Mouse (Mus musculus) hindbrain, embryonic 10.5 days (tissue): Measurements from ENCODE around the gene Cfap77. TPM values are rescaled to one million over a fixed set of nuclear protein-coding genes. Genes with fewer than 3 reads are reported as not detected.

Experiments
- DNase-seq: peaks from one replicate; pipeline ENCODE4 v3.0.0-alpha.2; 2017; ENCODE audit warnings: low spot score
- H3K27ac ChIP-seq: fragments of 300-500 bp; sonication (generic); 2 replicates; pipeline ENCODE4 v1.5.1; 2016; ENCODE audit warnings: mild to moderate bottlenecking, moderate library complexity
- H3K27me3 ChIP-seq: fragments of 300-500 bp; sonication (generic); 2 replicates; pipeline ENCODE4 v1.6.1; 2016; ENCODE audit warnings: mild to moderate bottlenecking; ENCODE audit not compliant: poor library complexity, insufficient read depth, severe bottlenecking
- H3K36me3 ChIP-seq: fragments of 300-500 bp; sonication (generic); 2 replicates; pipeline ENCODE4 v1.6.1; 2016; ENCODE audit warnings: mild to moderate bottlenecking, moderate library complexity
- H3K4me1 ChIP-seq: fragments of 300-500 bp; sonication (generic); replicated peaks from 2 replicates; pipeline ENCODE4 v1.6.1; 2016; ENCODE audit warnings: mild to moderate bottlenecking
- H3K4me3 ChIP-seq: fragments of 300-500 bp; sonication (generic); 2 replicates; pipeline ENCODE4 v1.5.1; 2016; ENCODE audit warnings: mild to moderate bottlenecking, moderate library complexity
- H3K9me3 ChIP-seq: fragments of 300-500 bp; sonication (generic); 2 replicates; pipeline ENCODE4 v1.6.1; 2016; ENCODE audit warnings: mild to moderate bottlenecking, moderate library complexity
- WGBS: fragments of 180-500 bp; shearing (Covaris S2); methylation state at CpG from one replicate; pipeline ENCODE4 v1.1.7; 2016; 5-methylcytosine and 5-hydroxymethylcytosine counted together
- polyA plus RNA-seq: library from polyadenylated mRNA; unstranded; fragments of >200 nt; fragmentation: Nextera tagmentation; extraction: Ambion mirVana; gene quantifications from 2 replicates; pipeline ENCODE4 v1.2.1, GENCODE M21; 2016

Cfap77 gene
- polyA plus RNA-seq, 1 experiment from 2014 or later: 0.51 TPM

GRCm38 (mm10) chr2:28943666-28944516 is 111.0 kb downstream of the Cfap77 start:
- peak; percentile 22 for DNase-seq
- Histone ChIP-seq H3K9me3 (no peaks in the 10 kb centered on the region), H3K4me3 (peak overlapping the region; percentile 16; the same call in 1 of the 2 replicates), H3K4me1 (peaks cover 55% of the 10 kb centered on the region), H3K27ac (0 out of 2 replicates have a peak overlapping the region, but pooled peaks have one; percentile 12), H3K36me3 (no peaks in the 10 kb centered on the region), H3K27me3 (peaks cover 70% of the 10 kb centered on the region)
- 47% methylated on average over 30 of the region's 30 CpGs for WGBS

- no peak for DNase-seq
- no peaks in the 10 kb centered on the region for H3K36me3 ChIP-seq
- peaks cover 64% of the 10 kb centered on the region for H3K27me3 ChIP-seq
- no peak overlapping the region for H3K4me3 ChIP-seq
- H3K27ac ChIP-seq: no peak overlapping the region
- H3K4me1 ChIP-seq: peaks cover 33% of the 10 kb centered on the region
- 84% methylated on average over 7 of the region's 7 CpGs for WGBS
- no peaks in the 10 kb centered on the region for H3K9me3 ChIP-seq
Observed at GRCm38 (mm10) chr2:28938997-28939396, 115.9 kb downstream of the Cfap77 start.

GRCm38 (mm10) chr2:28930571-28930970 is 124.3 kb downstream of the Cfap77 start:
- Histone ChIP-seq H3K9me3 (no peaks in the 10 kb centered on the region), H3K4me1 (peaks cover 11% of the 10 kb centered on the region; the same call in 1 of the 2 replicates), H3K36me3 (no peaks in the 10 kb centered on the region), H3K27me3 (peaks cover 80% of the 10 kb centered on the region), H3K4me3 (no peak overlapping the region), H3K27ac (no peak overlapping the region)
- 91% methylated on average over 3 of the region's 3 CpGs for WGBS
- DNase-seq: no peak

GRCm38 (mm10) chr2:28923912-28924311 is 131.0 kb downstream of the Cfap77 start:
- peaks cover 16% of the 10 kb centered on the region; the same call in 1 of the 2 replicates for H3K4me1 ChIP-seq

GRCm38 (mm10) chr2:28919001-28919400 is 135.9 kb downstream of the Cfap77 start:
- Histone ChIP-seq H3K4me1 (peaks cover 22% of the 10 kb centered on the region), H3K27ac (no peak overlapping the region), H3K36me3 (no peaks in the 10 kb centered on the region), H3K9me3 (no peaks in the 10 kb centered on the region), H3K4me3 (no peak overlapping the region), H3K27me3 (peaks cover 99% of the 10 kb centered on the region)
- DNase-seq: no peak
- 3% methylated on average over 4 of the region's 4 CpGs for WGBS

More at GRCm38 (mm10) chr2:28923912-28924311, 131.0 kb downstream of the Cfap77 start:
- DNase-seq: peak; percentile 82
- peaks cover 95% of the 10 kb centered on the region for H3K27me3 ChIP-seq
- no peaks in the 10 kb centered on the region for H3K9me3 ChIP-seq
- H3K27ac ChIP-seq: no peak overlapping the region
- H3K36me3 ChIP-seq: no peaks in the 10 kb centered on the region
- 4% methylated on average over 4 of the region's 4 CpGs for WGBS
- no peak overlapping the region for H3K4me3 ChIP-seq

- DNase-seq: peak; percentile 66
- under 1% methylated on average over 73 of the region's 73 CpGs for WGBS
- Histone ChIP-seq H3K9me3 (no peaks in the 10 kb centered on the region), H3K4me1 (peaks cover 22% of the 10 kb centered on the region), H3K27ac (peak overlapping the region; percentile 72), H3K36me3 (no peaks in the 10 kb centered on the region), H3K4me3 (peak overlapping the region; percentile 40), H3K27me3 (peaks cover 100% of the 10 kb centered on the region)
Observed at GRCm38 (mm10) chr2:28917518-28918361, 137.1 kb downstream of the Cfap77 start.

GRCm38 (mm10) chr2:28917156-28917517 is 137.7 kb downstream of the Cfap77 start:
- no peaks in the 10 kb centered on the region for H3K36me3 ChIP-seq
- H3K27ac ChIP-seq: peak overlapping the region; percentile 72
- peaks cover 22% of the 10 kb centered on the region for H3K4me1 ChIP-seq
- WGBS: 2% methylated on average over 11 of the region's 11 CpGs
- H3K9me3 ChIP-seq: no peaks in the 10 kb centered on the region
- H3K4me3 ChIP-seq: peak overlapping the region; percentile 40
- DNase-seq: peak; percentile 32
- peaks cover 100% of the 10 kb centered on the region for H3K27me3 ChIP-seq

GRCm38 (mm10) chr2:28916513-28916865 is 138.4 kb downstream of the Cfap77 start, which contains the start of gene Barhl1:
Gene Barhl1, minus strand, starts transcription at chr2:28916668.
- peaks cover 100% of the 10 kb centered on the region for H3K27me3 ChIP-seq
- H3K27ac ChIP-seq: peak within 1 kb of the TSS; percentile 72
- peak; percentile 29 for DNase-seq

GRCm38 (mm10) chr2:28915768-28916512 is 138.9 kb downstream of the Cfap77 start:
- Histone ChIP-seq H3K27me3 (peaks cover 100% of the 10 kb centered on the region), H3K27ac (peak overlapping the region; percentile 2; the same call in 1 of the 2 replicates), H3K9me3 (no peaks in the 10 kb centered on the region), H3K4me3 (peak overlapping the region; percentile 43), H3K36me3 (no peaks in the 10 kb centered on the region), H3K4me1 (peaks cover 33% of the 10 kb centered on the region)
- DNase-seq: peak; percentile 75
- 1% methylated on average over 50 of the region's 50 CpGs for WGBS

More at GRCm38 (mm10) chr2:28916513-28916865, 138.4 kb downstream of the Cfap77 start, which contains the start of gene Barhl1:
- Histone ChIP-seq H3K9me3 (no peaks in the 10 kb centered on the region), H3K4me1 (peaks cover 28% of the 10 kb centered on the region), H3K36me3 (no peaks in the 10 kb centered on the region), H3K4me3 (peak within 1 kb of the TSS; percentile 43)
- 2% methylated on average over 18 of the region's 18 CpGs for WGBS

GRCm38 (mm10) chr2:28915104-28915738 is 139.6 kb downstream of the Cfap77 start:
- Histone ChIP-seq H3K27me3 (peaks cover 100% of the 10 kb centered on the region), H3K36me3 (no peaks in the 10 kb centered on the region), H3K27ac (peak overlapping the region; percentile 2; the same call in 1 of the 2 replicates), H3K4me3 (peak overlapping the region; percentile 43), H3K9me3 (no peaks in the 10 kb centered on the region), H3K4me1 (peaks cover 33% of the 10 kb centered on the region)
- peak; percentile 29 for DNase-seq
- WGBS: 3% methylated on average over 22 of the region's 22 CpGs

- Histone ChIP-seq H3K36me3 (no peaks in the 10 kb centered on the region), H3K4me3 (peak overlapping the region; percentile 43), H3K27me3 (peaks cover 100% of the 10 kb centered on the region), H3K4me1 (peaks cover 35% of the 10 kb centered on the region), H3K9me3 (no peaks in the 10 kb centered on the region), H3K27ac (no peak overlapping the region)
- peak; percentile 11 for DNase-seq
- WGBS: 2% methylated on average over 2 of the region's 2 CpGs
Observed at GRCm38 (mm10) chr2:28914121-28914520, 140.7 kb downstream of the Cfap77 start.

GRCm38 (mm10) chr2:28912961-28913360 is 141.9 kb downstream of the Cfap77 start:
- Histone ChIP-seq H3K27me3 (peaks cover 100% of the 10 kb centered on the region), H3K27ac (no peak overlapping the region), H3K4me3 (peak overlapping the region; percentile 43), H3K36me3 (no peaks in the 10 kb centered on the region), H3K9me3 (no peaks in the 10 kb centered on the region), H3K4me1 (peaks cover 42% of the 10 kb centered on the region)
- WGBS: 1% methylated on average over 4 of the region's 4 CpGs
- no peak for DNase-seq
